Mouse (Mus musculus): ENCODE measurements around the gene Tspan9. TPM values are rescaled to one million over a fixed set of nuclear protein-coding genes. Genes with fewer than 3 reads are reported as not detected.

The Tspan9 gene
- polyA plus RNA-seq, 1 experiment from 2014 or later = 127 TPM

DNA sequence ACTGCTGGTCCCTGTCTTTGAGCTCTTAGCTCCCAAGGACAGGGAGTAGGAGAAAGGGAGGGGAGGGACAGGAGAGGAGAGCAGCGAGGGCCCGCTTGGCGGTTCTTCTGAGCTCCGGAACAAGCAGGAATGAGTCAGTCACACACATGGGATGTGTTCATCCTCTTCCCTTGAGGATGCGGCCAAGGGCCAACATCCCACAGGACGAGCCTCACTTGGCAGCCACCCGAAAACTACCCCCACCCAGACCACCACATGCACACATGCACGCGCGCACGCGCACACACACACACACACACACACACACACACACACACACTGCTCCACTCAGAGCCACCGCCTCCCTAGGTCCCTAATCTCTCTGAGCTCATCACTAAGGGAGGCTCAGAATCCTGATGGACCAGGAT is 132.3 kb downstream of the Tspan9 start:
- Histone ChIP-seq H3K4me1 (peaks cover 94% of the 10 kb centered on the region), H3K9me3 (no peaks in the 10 kb centered on the region), H3K4me3 (no peak overlapping the region), H3K27me3 (replicated peaks) (no peaks in the 10 kb centered on the region), H3K36me3 (no peaks in the 10 kb centered on the region), H3K27ac (replicated peaks) (peak overlapping the region; percentile 36), H3K4me2 (no peak overlapping the region), H3K9ac (peak overlapping the region; percentile 53)
- WGBS = 69% methylated on average over 13 of the region's 13 CpGs
- no peak for ATAC-seq (ENCODE audit: extremely low read depth, insufficient number of reproducible peaks, low FRiP score, low TSS enrichment)

DNA sequence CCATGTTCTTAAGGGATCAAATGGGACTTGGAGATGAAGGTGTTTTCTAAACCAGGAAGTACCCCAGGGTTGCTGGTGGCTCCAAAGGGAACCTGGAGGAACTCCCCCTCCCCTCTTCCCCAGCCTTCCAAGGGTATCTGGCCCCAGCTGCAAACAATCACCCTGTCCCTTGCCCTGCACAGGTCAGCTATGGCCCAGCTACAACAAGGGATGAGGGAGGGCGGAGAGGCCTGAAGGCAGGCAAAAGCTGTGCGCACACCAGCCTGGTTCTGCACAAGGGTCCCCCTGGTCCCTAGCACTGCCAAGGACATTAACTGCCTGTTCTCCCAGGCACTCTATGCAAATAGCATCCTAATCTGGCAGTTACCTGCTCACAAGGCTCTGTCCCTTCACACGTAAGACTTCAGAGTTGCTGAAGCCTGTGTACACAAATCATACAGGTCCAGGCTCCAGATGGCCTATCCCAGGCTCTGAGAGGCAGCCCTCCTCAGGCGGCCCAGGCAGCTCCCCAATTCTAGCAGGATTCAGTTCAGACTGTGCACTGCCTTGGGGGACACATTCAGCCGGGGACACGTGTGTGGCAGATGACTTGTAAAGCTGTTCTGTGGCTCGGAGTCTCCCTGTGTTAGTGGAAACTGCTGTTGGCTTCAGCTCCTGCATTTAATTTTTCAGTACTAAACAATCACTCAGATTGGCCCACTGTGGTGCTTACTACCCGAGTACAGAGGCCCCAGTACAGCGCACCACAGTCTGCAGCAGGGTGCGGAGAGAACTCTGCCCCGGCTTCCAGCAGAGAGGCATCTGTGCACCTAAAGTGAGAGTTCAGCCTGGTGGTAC is 133.0 kb downstream of the Tspan9 start:
- ATAC-seq (ENCODE audit: extremely low read depth, insufficient number of reproducible peaks, low FRiP score, low TSS enrichment) = no peak
- WGBS = 67% methylated on average over 11 of the region's 11 CpGs
- H3K4me2 ChIP-seq = no peak overlapping the region
- peaks cover 94% of the 10 kb centered on the region for H3K4me1 ChIP-seq
- no peaks in the 10 kb centered on the region for H3K36me3 ChIP-seq
- H3K9me3 ChIP-seq = no peaks in the 10 kb centered on the region
- peak overlapping the region; percentile 36; the same call in 1 of the 2 replicates for H3K27ac ChIP-seq (replicated peaks)
- no peak overlapping the region for H3K4me3 ChIP-seq
- H3K9ac ChIP-seq = peak overlapping the region; percentile 53
- no peaks in the 10 kb centered on the region for H3K27me3 ChIP-seq (replicated peaks)

- H3K4me3 ChIP-seq = no peak overlapping the region
- H3K27me3 ChIP-seq (replicated peaks) = no peaks in the 10 kb centered on the region
- no peaks in the 10 kb centered on the region for H3K9me3 ChIP-seq
- H3K4me2 ChIP-seq = no peak overlapping the region
- peaks cover 99% of the 10 kb centered on the region for H3K4me1 ChIP-seq
- H3K27ac ChIP-seq (replicated peaks) = peak overlapping the region; percentile 66; the same call in 1 of the 2 replicates
- H3K36me3 ChIP-seq = no peaks in the 10 kb centered on the region
- peak overlapping the region; percentile 53; the same call in 1 of the 2 replicates for H3K9ac ChIP-seq
- WGBS = 62% methylated on average over 5 of the region's 5 CpGs
- no peak for ATAC-seq (ENCODE audit: extremely low read depth, insufficient number of reproducible peaks, low FRiP score, low TSS enrichment)
Measured at GRCm38 (mm10) chr6:128007982-128008562, 135.3 kb downstream of the Tspan9 start.

DNA sequence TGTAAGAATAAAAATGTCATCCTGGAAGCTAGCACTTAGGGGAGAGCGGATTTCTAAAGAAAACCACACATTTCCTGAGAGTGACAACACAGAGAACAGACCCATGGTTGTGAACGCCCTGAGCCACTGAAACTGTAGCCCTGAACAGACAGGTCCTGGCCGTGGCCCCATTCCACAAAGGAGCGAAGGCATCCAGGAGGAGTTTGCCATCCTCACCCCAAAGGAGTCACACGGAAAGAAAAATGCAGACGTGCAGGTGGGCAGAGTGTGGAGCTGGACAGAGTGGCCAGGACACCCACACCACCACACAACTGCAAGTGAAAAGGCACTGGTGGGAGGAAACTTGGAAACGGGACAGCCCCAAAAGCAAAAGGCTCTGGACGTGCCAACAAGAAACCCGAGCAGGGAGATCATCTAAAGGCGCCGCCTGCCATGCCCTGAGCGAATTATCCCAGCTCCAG is 136.1 kb downstream of the Tspan9 start:
- H3K36me3 ChIP-seq = no peaks in the 10 kb centered on the region
- no peaks in the 10 kb centered on the region for H3K27me3 ChIP-seq (replicated peaks)
- peaks cover 99% of the 10 kb centered on the region for H3K4me1 ChIP-seq
- no peak overlapping the region for H3K9ac ChIP-seq
- WGBS = 66% methylated on average over 12 of the region's 12 CpGs
- H3K27ac ChIP-seq (replicated peaks) = peak overlapping the region; percentile 66
- H3K4me2 ChIP-seq = no peak overlapping the region
- no peak for ATAC-seq (ENCODE audit: extremely low read depth, insufficient number of reproducible peaks, low FRiP score, low TSS enrichment)
- no peak overlapping the region for H3K4me3 ChIP-seq
- H3K9me3 ChIP-seq = no peaks in the 10 kb centered on the region

DNA sequence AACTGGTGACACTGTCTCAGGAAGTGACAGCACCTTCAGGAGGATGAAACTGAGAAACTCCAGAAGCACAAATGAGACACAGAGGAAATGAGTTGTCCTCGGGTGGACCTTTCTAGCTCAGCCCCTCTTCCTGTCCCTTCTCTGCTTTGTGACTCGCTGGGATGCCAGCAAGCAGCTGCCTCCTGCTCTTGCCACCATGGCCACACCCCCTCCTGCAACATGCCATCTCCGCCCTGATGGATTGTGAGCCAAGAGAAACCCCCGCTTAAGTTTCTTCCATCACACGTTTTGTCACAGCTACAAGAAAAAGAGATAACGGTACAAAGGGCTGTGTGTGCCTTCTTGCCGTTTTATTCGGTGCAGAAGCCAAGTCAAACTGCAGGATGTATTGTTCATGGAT is 137.2 kb downstream of the Tspan9 start:
- WGBS = 22% methylated on average over 8 of the region's 8 CpGs
- H3K36me3 ChIP-seq = no peaks in the 10 kb centered on the region
- H3K27me3 ChIP-seq (replicated peaks) = no peaks in the 10 kb centered on the region
- no peaks in the 10 kb centered on the region for H3K9me3 ChIP-seq
- peaks cover 96% of the 10 kb centered on the region for H3K4me1 ChIP-seq
- H3K4me2 ChIP-seq = peak overlapping the region; percentile 8; the same call in 1 of the 2 replicates
- ATAC-seq (ENCODE audit: extremely low read depth, insufficient number of reproducible peaks, low FRiP score, low TSS enrichment) = no peak
- peak overlapping the region; percentile 60 for H3K27ac ChIP-seq (replicated peaks)
- H3K9ac ChIP-seq = no peak overlapping the region
- H3K4me3 ChIP-seq = no peak overlapping the region

DNA sequence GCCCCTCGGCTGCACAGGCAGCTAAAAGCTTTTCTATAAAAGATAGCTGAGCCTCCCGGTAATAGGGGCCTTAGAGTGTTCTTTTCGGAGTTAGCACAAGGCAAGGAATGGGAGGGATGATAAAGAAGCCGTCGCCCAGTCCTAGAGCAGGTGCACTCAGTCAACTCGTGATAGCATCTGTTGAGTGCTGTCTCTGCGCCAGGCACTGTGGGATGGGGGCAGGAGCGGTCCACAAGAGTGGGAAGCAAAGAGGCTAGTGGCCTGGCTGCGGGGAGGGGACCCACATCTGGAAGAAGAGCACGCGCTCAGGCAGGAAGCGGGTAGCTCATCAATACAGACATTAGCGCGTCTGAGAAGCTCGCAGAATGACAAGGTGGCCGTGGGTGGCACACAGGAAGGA is 138.8 kb downstream of the Tspan9 start:
- peaks cover 84% of the 10 kb centered on the region for H3K4me1 ChIP-seq
- H3K9ac ChIP-seq = peak overlapping the region; percentile 61; the same call in 1 of the 2 replicates
- no peaks in the 10 kb centered on the region for H3K9me3 ChIP-seq
- H3K4me3 ChIP-seq = no peak overlapping the region
- peak overlapping the region; percentile 39; the same call in 1 of the 2 replicates for H3K27ac ChIP-seq (replicated peaks)
- ATAC-seq (ENCODE audit: extremely low read depth, insufficient number of reproducible peaks, low FRiP score, low TSS enrichment) = no peak
- no peaks in the 10 kb centered on the region for H3K27me3 ChIP-seq (replicated peaks)
- H3K36me3 ChIP-seq = no peaks in the 10 kb centered on the region
- no peak overlapping the region for H3K4me2 ChIP-seq
- WGBS = 54% methylated on average over 16 of the region's 16 CpGs

DNA sequence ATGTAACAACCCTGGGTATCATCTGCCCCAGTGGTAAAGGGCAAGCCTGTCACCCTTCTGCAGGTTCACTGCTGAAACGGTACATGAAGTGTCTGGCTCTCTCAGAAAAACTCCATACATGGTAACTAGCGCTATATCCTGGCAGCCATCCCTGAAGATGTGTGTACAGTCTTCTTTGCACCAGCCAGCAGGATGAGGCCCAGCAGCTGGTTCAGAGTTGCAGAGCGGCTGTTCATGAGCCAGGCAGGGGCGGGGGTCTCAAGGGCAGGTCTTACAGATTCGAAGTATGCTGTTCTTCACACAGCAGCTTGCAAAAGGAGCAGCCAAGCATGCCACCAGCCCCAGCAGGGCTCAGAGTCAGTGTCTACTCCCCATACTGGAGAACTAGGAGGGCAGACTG is 139.9 kb downstream of the Tspan9 start:
- peaks cover 77% of the 10 kb centered on the region for H3K4me1 ChIP-seq
- H3K36me3 ChIP-seq = peaks cover 3% of the 10 kb centered on the region
- 44% methylated on average over 5 of the region's 5 CpGs for WGBS
- H3K27ac ChIP-seq (replicated peaks) = peak overlapping the region; percentile 68
- ATAC-seq (ENCODE audit: extremely low read depth, insufficient number of reproducible peaks, low FRiP score, low TSS enrichment) = no peak
- H3K4me3 ChIP-seq = no peak overlapping the region
- peak overlapping the region; percentile 61 for H3K9ac ChIP-seq
- H3K4me2 ChIP-seq = no peak overlapping the region
- H3K27me3 ChIP-seq (replicated peaks) = no peaks in the 10 kb centered on the region
- H3K9me3 ChIP-seq = no peaks in the 10 kb centered on the region

GRCm38 (mm10) chr6:128002667-128003066 is 140.7 kb downstream of the Tspan9 start:
- peak overlapping the region; percentile 29; the same call in 1 of the 2 replicates for H3K9ac ChIP-seq
- no peaks in the 10 kb centered on the region for H3K27me3 ChIP-seq (replicated peaks)
- H3K4me2 ChIP-seq = no peak overlapping the region
- no peak for ATAC-seq (ENCODE audit: extremely low read depth, insufficient number of reproducible peaks, low FRiP score, low TSS enrichment)
- H3K4me1 ChIP-seq = peaks cover 68% of the 10 kb centered on the region
- WGBS = 62% methylated on average over 4 of the region's 4 CpGs
- H3K9me3 ChIP-seq = no peaks in the 10 kb centered on the region
- H3K27ac ChIP-seq (replicated peaks) = no peak overlapping the region
- peaks cover 11% of the 10 kb centered on the region for H3K36me3 ChIP-seq
- H3K4me3 ChIP-seq = no peak overlapping the region

GRCm38 (mm10) chr6:128002104-128002503 is 141.3 kb downstream of the Tspan9 start:
- H3K4me3 ChIP-seq = no peak overlapping the region
- peak overlapping the region; percentile 20; the same call in 1 of the 2 replicates for H3K27ac ChIP-seq (replicated peaks)
- H3K27me3 ChIP-seq (replicated peaks) = no peaks in the 10 kb centered on the region
- peaks cover 62% of the 10 kb centered on the region for H3K4me1 ChIP-seq
- peaks cover 17% of the 10 kb centered on the region for H3K36me3 ChIP-seq
- no peak overlapping the region for H3K4me2 ChIP-seq
- peak overlapping the region; percentile 29 for H3K9ac ChIP-seq
- no peaks in the 10 kb centered on the region for H3K9me3 ChIP-seq
- no peak for ATAC-seq (ENCODE audit: extremely low read depth, insufficient number of reproducible peaks, low FRiP score, low TSS enrichment)
- 72% methylated on average over 10 of the region's 10 CpGs for WGBS

DNA sequence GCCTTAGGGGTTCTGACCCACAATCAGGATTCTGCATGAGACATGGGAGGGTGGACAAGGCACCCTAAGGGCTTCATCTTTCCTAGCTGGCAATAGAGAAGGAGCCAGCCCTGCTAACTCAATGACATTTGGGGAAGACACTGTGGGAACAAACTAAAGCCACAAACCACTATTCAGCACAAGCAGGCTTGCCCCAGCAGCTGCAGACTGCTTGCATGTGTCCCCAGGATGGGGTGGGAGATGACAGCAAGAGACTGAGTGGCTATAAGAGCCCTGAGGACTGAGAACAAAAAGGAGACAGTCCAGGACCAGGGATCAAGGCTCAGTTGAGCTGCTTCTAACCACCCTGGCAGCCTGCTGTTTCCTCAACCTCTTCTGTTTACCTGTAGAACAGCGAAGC is 141.8 kb downstream of the Tspan9 start:
- peak overlapping the region; percentile 29 for H3K9ac ChIP-seq
- H3K4me1 ChIP-seq = peaks cover 57% of the 10 kb centered on the region
- 68% methylated on average over 1 of the region's 1 CpGs for WGBS
- H3K9me3 ChIP-seq = no peaks in the 10 kb centered on the region
- peaks cover 20% of the 10 kb centered on the region for H3K36me3 ChIP-seq
- H3K4me2 ChIP-seq = no peak overlapping the region
- H3K27me3 ChIP-seq (replicated peaks) = no peaks in the 10 kb centered on the region
- ATAC-seq (ENCODE audit: extremely low read depth, insufficient number of reproducible peaks, low FRiP score, low TSS enrichment) = no peak
- H3K4me3 ChIP-seq = no peak overlapping the region
- peak overlapping the region; percentile 20; the same call in 1 of the 2 replicates for H3K27ac ChIP-seq (replicated peaks)

DNA sequence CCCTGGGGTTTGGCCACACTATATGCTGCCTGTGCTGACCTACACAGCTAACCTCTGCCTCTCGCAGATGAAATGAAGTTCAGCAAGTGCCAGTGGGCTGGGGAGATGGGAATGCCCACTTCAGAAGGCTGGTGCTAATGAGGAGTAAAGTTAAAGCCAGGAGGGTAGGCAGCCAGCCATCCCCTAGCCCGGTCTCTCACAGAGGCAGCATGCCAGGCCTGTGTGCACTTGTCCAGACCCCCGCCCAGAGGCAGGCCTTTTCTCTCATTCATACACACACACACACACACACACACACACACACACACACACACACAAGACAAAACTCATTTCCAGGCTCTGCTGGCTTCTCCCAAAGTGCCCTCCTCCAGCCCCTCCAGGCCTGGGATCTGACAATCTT is 142.6 kb downstream of the Tspan9 start:
- WGBS = 84% methylated on average over 3 of the region's 3 CpGs

More for the DNA sequence above, 142.6 kb downstream of the Tspan9 start:
- Histone ChIP-seq H3K27me3 (replicated peaks) (no peaks in the 10 kb centered on the region), H3K9ac (no peak overlapping the region), H3K4me1 (peaks cover 52% of the 10 kb centered on the region), H3K4me3 (no peak overlapping the region), H3K9me3 (no peaks in the 10 kb centered on the region), H3K36me3 (peaks cover 20% of the 10 kb centered on the region), H3K4me2 (no peak overlapping the region), H3K27ac (replicated peaks) (no peak overlapping the region)
- no peak for ATAC-seq (ENCODE audit: extremely low read depth, insufficient number of reproducible peaks, low FRiP score, low TSS enrichment)

Measured in heart, embryonic 13.5 days (tissue).